Mouse (Mus musculus): ENCODE measurements around the gene Mrto4. TPM values are rescaled to one million over a fixed set of nuclear protein-coding genes. Genes with fewer than 3 reads are reported as not detected.
A peak's percentile ranks its signal among the peaks of the same experiment; 100 is the strongest.

The Mrto4 gene
- polyA plus RNA-seq, 1 experiment from 2014 or later = 77.3 TPM

DNA sequence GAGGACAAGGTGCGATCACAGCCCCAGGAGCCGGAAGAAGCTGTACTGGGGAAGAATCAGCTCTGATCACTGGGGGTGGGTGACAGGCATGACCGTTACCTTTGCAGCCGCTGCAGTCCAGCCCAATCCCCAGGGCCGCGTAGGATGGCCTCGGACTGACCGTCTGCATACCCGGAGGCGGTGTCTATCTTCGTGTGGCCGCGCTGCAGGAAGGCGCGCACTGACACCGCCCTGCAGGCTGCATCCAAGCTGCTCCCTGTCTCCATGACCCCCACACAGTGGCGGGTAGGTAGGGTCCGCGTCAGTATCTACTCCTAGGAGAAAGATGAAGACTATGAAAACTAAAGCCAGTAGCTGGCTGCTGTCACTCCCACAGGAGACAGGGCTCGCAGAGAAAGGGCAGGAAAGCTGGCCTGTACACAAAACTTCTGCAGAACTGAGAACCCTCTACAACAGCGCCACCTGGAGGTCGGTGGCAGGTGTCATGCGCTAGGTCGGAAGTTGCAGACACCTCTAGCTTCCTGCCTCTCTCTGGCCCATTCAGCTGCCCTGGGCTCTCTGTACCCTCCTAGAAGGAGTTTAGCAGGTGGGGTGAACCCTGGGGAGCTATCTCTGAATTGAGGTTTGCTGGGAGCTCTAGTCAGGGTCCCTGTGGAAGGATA, 15.4 kb downstream of the Mrto4 start:
- H3K27ac ChIP-seq (replicated peaks) = no peak overlapping the region
- peaks cover 10% of the 10 kb centered on the region for H3K27me3 ChIP-seq (replicated peaks)
- WGBS = 29% methylated on average over 24 of the region's 24 CpGs
- no peaks in the 10 kb centered on the region for H3K4me1 ChIP-seq
- H3K4me3 ChIP-seq (replicated peaks) = peak overlapping the region; percentile 19; the same call in 1 of the 2 replicates
- ATAC-seq (ENCODE audit: low FRiP score) = no peak
- no peaks in the 10 kb centered on the region for H3K9me3 ChIP-seq (replicated peaks)
- H3K4me2 ChIP-seq = peak overlapping the region; percentile 40
- no peaks in the 10 kb centered on the region for H3K36me3 ChIP-seq
- H3K9ac ChIP-seq (replicated peaks) = 0 out of 2 replicates have a peak overlapping the region, but pooled peaks have one; percentile 10

DNA sequence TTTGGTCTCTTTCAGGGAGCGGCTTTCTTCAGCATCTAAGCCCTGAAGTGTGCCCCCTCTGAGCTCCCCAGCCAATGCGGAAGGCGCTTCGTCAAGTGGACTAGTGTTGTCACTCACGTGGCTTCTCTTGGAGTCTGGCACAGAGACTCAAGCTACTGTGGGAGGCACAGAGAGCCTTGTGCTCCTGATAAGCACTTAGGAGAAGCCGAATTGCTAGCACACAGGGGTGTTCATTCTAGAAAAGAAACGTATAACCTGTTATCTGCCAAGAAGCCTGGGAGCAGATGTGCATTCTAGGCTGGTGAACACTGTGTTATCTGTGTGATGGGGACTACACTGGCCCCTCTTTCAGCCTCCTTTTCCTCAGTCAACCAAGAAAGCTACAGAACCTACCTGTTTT, 16.9 kb downstream of the Mrto4 start:
- no peak for ATAC-seq (ENCODE audit: low FRiP score)
- H3K4me1 ChIP-seq = no peaks in the 10 kb centered on the region

DNA sequence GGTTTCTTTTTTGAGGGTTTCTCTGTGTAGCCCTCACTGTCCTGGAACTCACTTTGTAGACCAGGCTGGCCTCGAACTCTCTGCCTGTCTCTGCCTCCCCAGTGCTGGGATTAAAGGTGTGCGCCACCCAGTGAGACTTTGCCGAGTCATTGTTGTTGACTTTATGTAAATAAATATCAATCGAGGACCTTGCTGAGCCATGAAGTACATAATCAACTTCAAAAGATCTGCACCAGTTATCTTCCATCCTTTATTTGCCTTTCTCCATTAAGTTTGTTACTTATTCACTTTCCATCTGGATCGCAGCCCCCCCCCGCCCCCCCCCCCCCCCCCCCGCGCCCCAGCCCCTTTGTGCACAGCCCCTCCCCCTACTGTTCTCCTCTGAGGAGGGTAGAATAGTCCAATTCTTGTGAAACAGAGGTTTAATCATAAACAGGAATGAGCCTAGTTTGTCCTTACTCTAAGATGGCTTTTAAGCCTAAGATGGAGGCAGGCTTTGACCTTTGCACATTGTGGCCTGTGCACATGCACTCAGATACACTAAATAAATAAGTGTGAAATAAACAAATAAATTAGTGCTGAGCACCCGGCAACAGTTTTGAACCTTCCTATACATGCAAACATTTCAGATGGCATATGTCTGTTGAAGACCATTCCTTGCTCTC, 17.6 kb downstream of the Mrto4 start:
- no peaks in the 10 kb centered on the region for H3K9me3 ChIP-seq (replicated peaks)
- ATAC-seq (ENCODE audit: low FRiP score) = no peak
- peaks cover 10% of the 10 kb centered on the region for H3K27me3 ChIP-seq (replicated peaks)
- WGBS = 80% methylated on average over 6 of the region's 9 CpGs
- H3K36me3 ChIP-seq = no peaks in the 10 kb centered on the region
- no peak overlapping the region for H3K27ac ChIP-seq (replicated peaks)
- H3K4me1 ChIP-seq = no peaks in the 10 kb centered on the region
- no peak overlapping the region for H3K4me3 ChIP-seq (replicated peaks)
- H3K9ac ChIP-seq (replicated peaks) = no peak overlapping the region
- H3K4me2 ChIP-seq = no peak overlapping the region

More for the DNA sequence above, 16.9 kb downstream of the Mrto4 start:
- H3K4me2 ChIP-seq = no peak overlapping the region
- H3K27ac ChIP-seq (replicated peaks) = no peak overlapping the region
- H3K9ac ChIP-seq (replicated peaks) = no peak overlapping the region
- peaks cover 10% of the 10 kb centered on the region for H3K27me3 ChIP-seq (replicated peaks)
- H3K4me3 ChIP-seq (replicated peaks) = no peak overlapping the region
- WGBS = 77% methylated on average over 7 of the region's 7 CpGs
- no peaks in the 10 kb centered on the region for H3K36me3 ChIP-seq
- H3K9me3 ChIP-seq (replicated peaks) = no peaks in the 10 kb centered on the region

DNA sequence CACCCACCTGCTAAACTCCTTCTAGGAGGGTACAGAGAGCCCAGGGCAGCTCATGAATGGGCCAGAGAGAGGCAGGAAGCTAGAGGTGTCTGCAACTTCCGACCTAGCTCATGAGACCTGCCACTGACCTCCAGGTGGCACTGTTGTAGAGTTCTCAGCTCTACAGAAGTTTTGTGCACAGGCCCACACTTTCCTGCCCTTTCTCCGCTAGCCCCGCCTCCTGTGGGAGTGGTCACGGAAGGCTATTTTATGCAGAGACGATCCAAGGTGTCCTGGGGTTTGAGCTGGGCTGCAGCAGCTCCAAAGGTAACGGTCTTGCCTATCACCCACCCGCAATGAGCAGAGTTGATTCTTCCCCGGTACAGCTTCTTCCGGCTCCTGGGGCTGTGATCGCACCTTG, 21.8 kb downstream of the Mrto4 start:
- no peak for ATAC-seq (ENCODE audit: low FRiP score)
- WGBS = 15% methylated on average over 10 of the region's 10 CpGs
- Histone ChIP-seq H3K36me3 (no peaks in the 10 kb centered on the region), H3K27ac (replicated peaks) (no peak overlapping the region), H3K4me3 (replicated peaks) (0 out of 2 replicates have a peak overlapping the region, but pooled peaks have one; percentile 10), H3K27me3 (replicated peaks) (no peaks in the 10 kb centered on the region), H3K9me3 (replicated peaks) (no peaks in the 10 kb centered on the region), H3K4me2 (peak overlapping the region; percentile 36), H3K4me1 (no peaks in the 10 kb centered on the region), H3K9ac (replicated peaks) (no peak overlapping the region)

DNA sequence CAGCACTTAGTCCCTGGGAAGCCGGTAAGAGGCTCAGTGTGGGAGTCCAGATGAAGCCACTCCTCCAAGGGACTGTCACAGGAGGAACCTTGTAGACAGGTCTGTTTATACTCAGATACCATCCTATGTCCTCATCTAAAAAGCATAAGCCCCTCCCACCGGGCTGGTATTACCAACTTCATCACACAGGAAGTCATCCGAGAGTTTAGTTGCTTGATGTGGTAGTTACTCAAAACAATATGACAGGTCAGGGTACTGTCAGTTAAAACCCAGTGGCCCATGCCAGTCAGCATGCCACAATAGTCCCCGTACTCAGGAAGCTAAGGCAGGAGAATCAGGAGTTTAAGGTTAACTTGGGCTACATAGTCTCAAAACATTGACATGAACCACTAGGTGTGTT, 32.6 kb downstream of the Mrto4 start:
- WGBS = 97% methylated on average over 4 of the region's 4 CpGs

DNA sequence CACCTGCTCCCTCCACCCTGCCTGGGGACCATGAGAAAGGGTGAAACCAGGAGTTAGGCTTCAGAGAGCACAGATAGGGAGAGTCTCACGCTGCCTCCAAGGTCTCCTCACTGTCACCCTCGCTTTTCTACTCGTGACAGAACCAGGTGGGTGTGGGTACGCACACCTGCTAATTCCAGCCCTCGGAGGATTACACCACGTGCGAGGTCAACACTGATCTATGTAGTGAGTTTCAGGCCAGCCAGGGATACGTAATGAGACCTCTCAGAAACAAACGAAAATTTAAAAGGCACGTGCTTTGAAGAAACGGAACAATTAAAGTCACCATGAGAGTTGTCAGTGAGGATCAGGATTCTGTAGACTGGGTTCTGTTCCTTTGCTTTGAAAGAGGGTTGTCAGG, 33.9 kb downstream of the Mrto4 start:
- no peak for ATAC-seq (ENCODE audit: low FRiP score)

More for the DNA sequence above, 32.6 kb downstream of the Mrto4 start:
- Histone ChIP-seq H3K27ac (replicated peaks) (no peak overlapping the region), H3K27me3 (replicated peaks) (no peaks in the 10 kb centered on the region), H3K9ac (replicated peaks) (no peak overlapping the region), H3K9me3 (replicated peaks) (no peaks in the 10 kb centered on the region), H3K4me3 (replicated peaks) (no peak overlapping the region), H3K4me1 (no peaks in the 10 kb centered on the region), H3K4me2 (no peak overlapping the region), H3K36me3 (peaks cover 24% of the 10 kb centered on the region)
- no peak for ATAC-seq (ENCODE audit: low FRiP score)

DNA sequence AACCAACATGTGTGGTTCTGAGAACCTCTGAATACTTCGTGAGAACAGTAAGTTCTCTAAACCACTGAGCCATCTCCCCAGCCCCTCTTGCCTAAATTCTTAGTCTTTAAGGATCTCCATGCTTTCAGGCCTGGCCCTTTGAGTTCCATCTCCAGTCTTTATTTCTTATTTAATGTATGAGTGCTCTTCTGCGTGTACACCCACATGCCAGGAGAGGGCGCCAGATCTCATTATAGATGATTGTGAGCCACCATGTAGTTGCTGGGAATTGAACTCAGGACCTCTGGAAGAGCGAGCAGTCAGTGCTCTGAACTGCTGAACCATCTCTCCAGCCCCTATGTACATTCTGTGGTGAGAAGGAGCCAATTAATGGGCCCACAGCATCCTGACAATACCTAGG, 39.7 kb downstream of the Mrto4 start:
- H3K9me3 ChIP-seq (replicated peaks) = no peaks in the 10 kb centered on the region
- peaks cover 35% of the 10 kb centered on the region for H3K4me1 ChIP-seq
- no peaks in the 10 kb centered on the region for H3K27me3 ChIP-seq (replicated peaks)
- WGBS = 60% methylated on average over 4 of the region's 4 CpGs
- no peak overlapping the region for H3K4me3 ChIP-seq (replicated peaks)
- no peak for ATAC-seq (ENCODE audit: low FRiP score)
- peaks cover 21% of the 10 kb centered on the region for H3K36me3 ChIP-seq
- peak overlapping the region; percentile 97; the same call in 1 of the 2 replicates for H3K4me2 ChIP-seq
- no peak overlapping the region for H3K9ac ChIP-seq (replicated peaks)
- H3K27ac ChIP-seq (replicated peaks) = no peak overlapping the region

More for the DNA sequence above, 33.9 kb downstream of the Mrto4 start:
- Histone ChIP-seq H3K9me3 (replicated peaks) (no peaks in the 10 kb centered on the region), H3K4me2 (no peak overlapping the region), H3K36me3 (peaks cover 28% of the 10 kb centered on the region), H3K27ac (replicated peaks) (no peak overlapping the region), H3K4me3 (replicated peaks) (no peak overlapping the region), H3K27me3 (replicated peaks) (no peaks in the 10 kb centered on the region), H3K4me1 (no peaks in the 10 kb centered on the region), H3K9ac (replicated peaks) (no peak overlapping the region)
- WGBS = 93% methylated on average over 11 of the region's 11 CpGs

DNA sequence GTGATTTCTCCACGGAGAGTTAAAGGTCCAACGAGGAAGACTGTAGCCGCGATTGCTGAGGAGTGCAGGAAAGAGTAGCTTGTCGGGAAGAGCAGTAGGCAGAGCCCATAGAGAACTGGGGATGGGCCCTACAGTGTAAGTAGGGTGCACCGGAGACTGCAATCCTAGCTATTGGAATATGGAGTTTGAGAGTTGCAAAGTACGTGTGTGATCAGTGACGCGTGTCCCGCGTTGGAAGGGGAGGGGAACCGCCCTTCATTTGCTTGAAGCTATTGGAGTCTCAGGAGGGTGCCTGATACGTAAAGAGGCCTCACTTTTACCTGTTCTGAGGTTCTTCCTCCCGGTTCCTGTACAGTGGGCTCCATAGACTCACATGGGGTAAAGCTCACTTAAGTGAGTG, 40.7 kb downstream of the Mrto4 start:
- Histone ChIP-seq H3K27ac (replicated peaks) (no peak overlapping the region), H3K4me1 (peaks cover 35% of the 10 kb centered on the region), H3K4me2 (peak overlapping the region; percentile 97), H3K4me3 (replicated peaks) (peak overlapping the region; percentile 98), H3K9me3 (replicated peaks) (no peaks in the 10 kb centered on the region), H3K36me3 (peaks cover 17% of the 10 kb centered on the region), H3K27me3 (replicated peaks) (no peaks in the 10 kb centered on the region), H3K9ac (replicated peaks) (peak overlapping the region; percentile 97)
- no peak for ATAC-seq (ENCODE audit: low FRiP score)
- 25% methylated on average over 14 of the region's 14 CpGs for WGBS

DNA sequence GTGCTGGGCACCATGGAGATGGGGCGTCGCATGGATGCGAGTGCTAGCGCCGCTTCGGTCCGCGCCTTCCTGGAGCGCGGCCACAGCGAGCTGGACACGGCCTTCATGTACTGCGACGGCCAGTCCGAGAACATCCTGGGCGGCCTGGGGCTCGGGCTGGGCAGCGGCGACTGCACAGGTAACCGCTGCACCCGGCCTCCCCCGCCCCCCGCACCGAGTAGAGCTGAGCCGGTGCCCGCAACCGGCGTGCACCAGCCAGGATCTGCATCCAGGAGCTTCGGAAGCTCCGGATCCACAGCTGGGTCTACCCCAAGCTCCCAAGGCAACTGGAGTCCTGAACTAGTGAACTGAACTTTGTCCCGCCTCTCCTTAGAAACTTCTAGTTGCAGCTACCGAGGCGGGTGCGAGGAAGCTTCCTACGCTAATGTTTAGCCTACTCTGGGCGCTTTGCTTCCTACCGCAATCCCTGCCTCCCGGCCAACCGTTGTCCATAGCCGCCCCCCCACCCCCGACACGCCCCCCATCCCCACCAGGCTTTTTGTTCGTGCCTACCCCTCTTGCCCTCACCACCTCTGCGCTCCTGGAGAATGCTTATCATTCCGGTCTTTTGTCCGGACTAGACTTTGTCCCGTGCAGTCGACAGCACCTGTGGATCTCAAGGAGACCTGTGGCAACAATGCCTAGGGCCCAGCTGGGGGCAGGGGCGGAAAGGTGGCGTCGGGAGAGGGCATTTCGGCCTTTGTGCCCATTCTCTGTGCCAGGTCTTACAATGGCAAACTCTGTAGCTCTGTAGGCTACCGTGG, 41.3 kb downstream of the Mrto4 start:
- WGBS = under 1% methylated on average over 53 of the region's 53 CpGs
- no peaks in the 10 kb centered on the region for H3K9me3 ChIP-seq (replicated peaks)
- peak overlapping the region; percentile 98 for H3K4me3 ChIP-seq (replicated peaks)
- H3K9ac ChIP-seq (replicated peaks) = peak overlapping the region; percentile 97
- ATAC-seq (ENCODE audit: low FRiP score) = peak; percentile 77
- H3K36me3 ChIP-seq = peaks cover 21% of the 10 kb centered on the region
- H3K27me3 ChIP-seq (replicated peaks) = no peaks in the 10 kb centered on the region
- H3K27ac ChIP-seq (replicated peaks) = peak overlapping the region; percentile 82
- peak overlapping the region; percentile 97 for H3K4me2 ChIP-seq
- peaks cover 35% of the 10 kb centered on the region for H3K4me1 ChIP-seq

DNA sequence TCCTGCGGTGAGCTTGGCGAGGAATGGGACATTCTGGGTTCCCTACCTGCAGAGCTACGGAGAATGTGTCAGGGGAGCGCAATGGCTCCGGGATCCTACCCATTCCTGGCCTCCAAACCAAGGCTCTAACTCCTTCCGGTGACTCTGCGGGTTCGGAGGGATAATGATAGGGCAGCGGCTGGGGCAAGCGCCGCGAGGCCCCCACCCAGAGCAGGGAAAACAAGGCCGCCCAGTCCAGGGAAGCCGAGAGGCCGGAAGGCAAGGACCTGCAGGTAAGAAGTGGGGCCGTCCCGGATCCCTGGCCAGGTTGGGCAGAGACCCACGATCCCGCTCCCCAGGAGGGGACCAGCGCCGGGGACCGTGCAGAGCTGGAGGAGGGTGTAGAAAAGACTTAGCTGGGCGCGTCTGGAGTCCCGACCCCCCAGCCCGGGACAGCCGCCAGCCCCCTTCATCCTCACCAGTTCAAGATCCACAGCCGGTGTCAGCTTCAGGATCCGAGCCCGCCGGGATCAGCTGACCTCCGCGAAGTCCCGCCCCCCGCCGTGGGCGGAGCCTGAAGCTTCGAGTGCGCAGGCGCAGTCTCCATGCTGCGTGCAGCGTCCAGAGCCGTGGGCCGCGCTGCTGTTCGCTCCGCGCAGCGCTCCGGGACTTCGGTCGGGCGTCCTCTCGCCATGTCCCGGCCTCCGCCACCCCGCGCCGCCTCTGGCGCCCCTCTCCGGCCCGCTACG, 42.0 kb downstream of the Mrto4 start, which contains the start of the genes Pqlc2 and Akr7a5:
TSS of gene Pqlc2 (minus strand) at position 538 of the 728 bp plus-strand sequence.
TSS of gene Akr7a5 (plus strand) at position 574 of the 728 bp plus-strand sequence.
- peaks cover 35% of the 10 kb centered on the region for H3K4me1 ChIP-seq
- under 1% methylated on average over 60 of the region's 63 CpGs for WGBS

DNA sequence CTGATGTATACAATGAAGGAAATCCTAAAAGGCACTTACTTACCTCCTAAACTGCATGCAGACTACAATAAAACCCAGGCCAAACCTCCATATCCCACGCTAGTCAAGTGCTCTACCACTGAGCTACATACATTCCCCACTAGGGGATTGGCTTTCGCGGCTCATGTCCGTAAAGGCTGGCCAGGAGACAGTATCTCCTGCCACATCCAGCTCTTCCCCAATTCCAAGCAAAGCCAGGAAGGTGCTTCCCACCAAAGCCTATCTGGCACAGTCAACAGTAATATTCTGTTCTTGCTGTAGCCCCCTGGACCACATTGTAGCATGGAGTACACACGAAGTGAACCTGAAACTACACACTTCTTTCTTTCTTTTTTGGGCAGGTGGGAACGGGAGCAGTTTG, 42.7 kb downstream of the Mrto4 start:
- H3K27me3 ChIP-seq (replicated peaks) = no peaks in the 10 kb centered on the region
- peaks cover 19% of the 10 kb centered on the region for H3K36me3 ChIP-seq
- ATAC-seq (ENCODE audit: low FRiP score) = no peak
- H3K4me1 ChIP-seq = peaks cover 35% of the 10 kb centered on the region
- 22% methylated on average over 6 of the region's 6 CpGs for WGBS
- H3K27ac ChIP-seq (replicated peaks) = no peak overlapping the region
- peak overlapping the region; percentile 97; the same call in 1 of the 2 replicates for H3K9ac ChIP-seq (replicated peaks)
- H3K9me3 ChIP-seq (replicated peaks) = no peaks in the 10 kb centered on the region
- H3K4me3 ChIP-seq (replicated peaks) = peak overlapping the region; percentile 98
- H3K4me2 ChIP-seq = peak overlapping the region; percentile 97

More for the DNA sequence above, 42.0 kb downstream of the Mrto4 start, which contains the start of the genes Pqlc2 and Akr7a5:
- Histone ChIP-seq H3K27ac (replicated peaks) (peak within 1 kb of the TSS; percentile 82), H3K9me3 (replicated peaks) (no peaks in the 10 kb centered on the region), H3K4me2 (peak within 1 kb of the TSS; percentile 97), H3K27me3 (replicated peaks) (no peaks in the 10 kb centered on the region), H3K4me3 (replicated peaks) (peak within 1 kb of the TSS; percentile 98), H3K9ac (replicated peaks) (peak within 1 kb of the TSS; percentile 97), H3K36me3 (peaks cover 18% of the 10 kb centered on the region)
- ATAC-seq (ENCODE audit: low FRiP score) = peak; percentile 92

Data from neural tube, embryonic 15.5 days (tissue).